Mouse (Mus musculus): ENCODE data around the gene Adcy3. TPM values are rescaled to one million over a fixed set of nuclear protein-coding genes. Genes with fewer than 3 reads are reported as not detected.

Adcy3 gene
- total RNA-seq (2021): 10 to 100 TPM; 50.4 to 51.7 TPM

DNA sequence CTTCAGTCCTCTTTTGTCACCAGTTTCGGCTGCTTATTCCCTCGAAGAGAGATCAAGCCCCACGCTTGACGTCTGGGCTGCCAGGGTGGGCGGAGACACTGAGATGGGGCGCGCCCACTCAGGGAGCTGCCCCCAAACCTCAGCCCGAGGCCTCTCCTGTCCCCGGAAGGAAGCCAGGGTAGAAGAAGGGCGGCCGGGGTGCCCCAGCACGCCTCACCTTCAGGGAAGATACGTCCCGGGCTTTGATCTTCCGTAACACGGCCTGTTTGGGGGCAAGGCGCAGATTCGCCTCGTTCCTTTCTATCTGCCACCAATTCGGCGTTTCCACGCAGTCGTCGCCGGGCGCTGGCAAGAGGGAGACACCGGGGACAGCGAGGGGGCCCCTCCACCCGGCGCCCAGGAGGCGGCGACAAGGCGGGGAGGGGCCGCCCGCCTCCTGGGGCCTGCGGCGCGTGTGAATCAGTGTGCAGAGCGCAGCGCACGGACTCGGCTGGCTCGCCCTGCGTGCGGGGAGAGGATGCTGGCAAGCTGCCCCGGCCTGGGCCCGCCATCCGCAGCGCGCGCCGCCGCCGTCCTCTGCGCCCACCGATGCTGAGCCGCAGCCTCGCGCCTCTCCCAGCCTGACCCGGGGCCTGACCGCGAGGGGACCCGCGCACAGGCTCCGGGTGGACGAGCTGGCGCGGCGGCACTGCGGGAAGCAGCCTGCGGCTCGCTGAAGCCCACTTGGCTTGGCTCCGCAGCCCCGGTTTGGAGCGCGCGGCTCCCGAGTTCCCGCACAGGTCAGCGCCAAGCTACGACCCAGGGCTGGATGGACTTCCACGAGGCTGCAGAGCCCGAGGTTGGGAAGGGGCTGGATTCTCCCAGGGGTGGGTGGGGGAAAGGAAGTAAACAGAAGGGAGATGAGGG, at the start of gene Adcy3:
TSS of gene Adcy3 (plus strand) at position 163 of the 906 bp plus-strand sequence.
- peak; percentile 66 to 68 for DNase-seq (ENCODE audit: extremely low spot score in 1 of 2, low spot score in 1 of 2)

DNA sequence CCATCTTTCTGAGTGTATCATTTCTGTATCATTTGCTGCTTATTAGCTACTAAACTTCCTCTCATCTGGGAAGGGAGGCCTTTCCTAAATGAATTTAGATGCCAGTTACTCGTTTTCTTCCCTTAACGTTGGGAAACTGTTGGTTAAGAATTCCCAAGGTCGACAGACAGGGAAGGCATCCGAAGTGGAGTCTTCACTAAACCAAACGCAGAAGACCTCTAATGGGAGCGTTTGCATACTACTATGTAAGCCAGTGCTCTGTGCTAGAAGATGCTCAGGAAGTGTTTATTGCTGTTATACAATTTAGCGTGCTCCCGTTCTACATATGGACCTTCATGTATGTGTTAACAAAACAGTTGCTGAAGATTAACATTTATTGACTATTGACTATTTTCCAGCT, 49.5 kb upstream of the Adcy3 start:
- no peak for DNase-seq (ENCODE audit: extremely low spot score in 1 of 2, low spot score in 1 of 2)

- DNase-seq (ENCODE audit: extremely low spot score in 1 of 2, low spot score in 1 of 2): peak; percentile 41 to 81
Observed at GRCm38 (mm10) chr12:4107383-4107782, 25.5 kb upstream of the Adcy3 start.

GRCm38 (mm10) chr12:4116132-4116531, 16.8 kb upstream of the Adcy3 start:
- no peak for DNase-seq (ENCODE audit: extremely low spot score in 1 of 2, low spot score in 1 of 2)

- no peak for DNase-seq (ENCODE audit: extremely low spot score in 1 of 2, low spot score in 1 of 2)
Observed at GRCm38 (mm10) chr12:4117136-4117535, 15.8 kb upstream of the Adcy3 start.

DNA sequence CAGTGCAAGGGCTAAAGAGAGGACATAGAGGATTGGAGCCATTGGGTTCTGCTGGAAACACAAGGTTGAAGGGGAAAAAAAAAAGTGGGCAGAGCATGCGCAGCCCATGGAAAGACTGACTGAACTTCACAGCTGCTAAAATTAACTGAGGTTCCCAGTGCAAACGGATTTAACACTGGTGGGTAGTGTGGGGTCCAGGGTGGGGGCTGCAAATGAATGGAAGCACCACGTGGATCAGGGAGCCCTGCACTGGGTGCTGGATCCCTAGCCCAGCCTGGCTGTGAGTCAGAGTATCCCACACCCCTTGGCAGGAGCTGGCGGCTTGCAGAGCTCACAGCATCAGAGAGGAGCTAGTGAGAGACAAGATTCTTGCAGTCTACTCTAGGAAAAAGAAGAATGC, 15.3 kb upstream of the Adcy3 start:
- no peak for DNase-seq (ENCODE audit: extremely low spot score in 1 of 2, low spot score in 1 of 2)

GRCm38 (mm10) chr12:4127346-4127745, 5.6 kb upstream of the Adcy3 start:
- DNase-seq (ENCODE audit: extremely low spot score in 1 of 2, low spot score in 1 of 2): no peak

DNA sequence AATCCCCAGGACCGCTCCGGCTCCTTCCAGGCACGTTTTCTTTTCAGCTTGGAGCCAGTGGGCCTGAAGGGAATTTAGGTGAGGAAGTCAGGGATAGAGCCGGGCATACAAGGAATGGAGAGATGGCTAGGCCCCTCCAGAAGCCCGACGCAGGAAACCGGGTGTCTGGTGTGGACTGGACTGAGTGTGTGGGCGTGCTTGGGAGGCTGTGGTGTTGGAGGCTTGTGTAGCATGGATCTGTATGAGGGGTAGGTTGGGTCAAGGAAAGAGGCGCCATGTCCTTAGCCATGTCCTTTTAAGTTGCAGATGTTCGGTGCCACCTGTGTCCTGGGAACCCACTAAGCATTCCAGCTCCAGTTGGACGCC, 927 bp downstream of the Adcy3 start:
- peak in 1 of 2 experiments; percentile 19 for DNase-seq (ENCODE audit: extremely low spot score in 1 of 2, low spot score in 1 of 2)

GRCm38 (mm10) chr12:4143179-4143578, 10.3 kb downstream of the Adcy3 start:
- DNase-seq (ENCODE audit: extremely low spot score in 1 of 2, low spot score in 1 of 2): no peak

DNA sequence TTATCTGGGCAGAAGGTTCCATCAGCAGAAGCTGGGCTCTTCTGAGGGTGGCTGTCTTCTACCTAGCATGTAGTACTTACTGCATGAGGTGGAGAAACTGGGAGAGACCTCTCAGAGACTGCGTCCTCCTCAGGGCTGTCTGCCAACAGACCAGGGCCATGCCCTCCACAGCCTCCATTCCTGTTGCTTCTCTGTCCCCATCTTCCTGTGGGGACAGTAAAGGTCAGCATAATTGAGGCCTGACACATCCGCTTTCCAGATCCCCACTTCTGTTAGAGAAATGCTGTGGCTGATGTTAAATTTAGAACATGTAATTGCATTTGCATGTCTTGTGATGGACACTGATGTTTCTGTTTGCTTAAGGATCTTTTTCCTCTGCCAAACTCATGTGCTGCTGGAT, 18.0 kb downstream of the Adcy3 start:
- DNase-seq (ENCODE audit: extremely low spot score in 1 of 2, low spot score in 1 of 2): no peak

DNA sequence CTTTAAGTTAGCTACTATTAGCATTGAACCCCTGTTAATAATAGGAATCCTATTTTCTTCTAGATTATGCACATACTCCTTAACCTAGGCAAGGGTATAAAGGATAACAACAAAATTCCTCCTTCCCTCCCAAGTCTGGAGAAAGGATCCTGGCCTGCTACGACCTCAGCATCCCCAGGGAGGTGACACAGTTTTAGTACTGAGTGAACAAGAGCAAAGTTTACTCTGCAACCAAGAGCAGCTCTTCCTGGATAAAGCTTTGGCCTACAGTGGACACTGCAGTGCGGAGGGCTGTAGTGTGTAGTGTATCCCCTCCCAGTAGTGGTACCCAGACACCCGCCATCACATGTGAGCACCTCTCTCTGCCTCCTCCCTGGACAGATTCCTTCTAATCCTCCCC, 19.1 kb downstream of the Adcy3 start:
- DNase-seq (ENCODE audit: extremely low spot score in 1 of 2, low spot score in 1 of 2): no peak

DNA sequence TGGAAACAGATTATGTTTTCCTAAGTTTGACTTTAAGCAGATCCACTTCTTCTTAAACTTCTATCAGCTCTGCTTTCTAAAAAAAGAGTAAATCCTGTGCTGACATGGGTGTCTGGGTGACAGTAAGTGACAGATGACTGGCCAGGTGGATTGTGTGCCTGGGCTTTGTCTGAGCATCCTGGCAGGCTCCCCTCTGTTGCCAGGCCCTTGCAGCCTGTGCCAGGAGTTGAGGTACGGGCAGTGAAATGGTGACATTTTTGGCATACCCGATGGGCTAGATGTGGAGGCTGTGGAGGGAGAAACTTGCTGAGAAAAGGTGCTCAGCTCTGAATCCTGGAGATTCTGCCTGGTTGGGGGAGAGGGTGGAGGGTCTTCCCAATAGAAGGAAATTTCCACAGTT, 24.6 kb downstream of the Adcy3 start:
- no peak for DNase-seq (ENCODE audit: extremely low spot score in 1 of 2, low spot score in 1 of 2)

DNA sequence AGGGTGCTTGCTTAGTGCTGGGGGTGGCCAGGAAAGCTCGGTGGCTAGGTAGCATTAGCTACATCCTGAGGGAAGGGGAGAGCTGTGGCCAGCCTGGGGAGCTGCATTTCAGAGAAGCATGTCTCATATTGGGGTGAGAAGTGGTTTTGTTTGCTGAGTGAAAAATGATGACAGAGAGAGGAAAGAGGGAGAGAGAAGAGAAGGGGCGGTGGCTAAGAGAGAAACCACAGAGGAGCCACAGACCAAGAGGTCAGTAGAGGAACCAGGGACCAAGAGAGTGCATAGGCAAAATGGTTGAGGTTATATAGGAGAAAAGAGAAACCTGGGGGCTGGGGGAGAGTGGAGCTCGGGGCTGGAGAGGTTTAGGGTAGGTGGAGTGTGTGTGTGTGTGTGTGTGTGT, 25.3 kb downstream of the Adcy3 start:
- DNase-seq (ENCODE audit: extremely low spot score in 1 of 2, low spot score in 1 of 2): no peak

DNA sequence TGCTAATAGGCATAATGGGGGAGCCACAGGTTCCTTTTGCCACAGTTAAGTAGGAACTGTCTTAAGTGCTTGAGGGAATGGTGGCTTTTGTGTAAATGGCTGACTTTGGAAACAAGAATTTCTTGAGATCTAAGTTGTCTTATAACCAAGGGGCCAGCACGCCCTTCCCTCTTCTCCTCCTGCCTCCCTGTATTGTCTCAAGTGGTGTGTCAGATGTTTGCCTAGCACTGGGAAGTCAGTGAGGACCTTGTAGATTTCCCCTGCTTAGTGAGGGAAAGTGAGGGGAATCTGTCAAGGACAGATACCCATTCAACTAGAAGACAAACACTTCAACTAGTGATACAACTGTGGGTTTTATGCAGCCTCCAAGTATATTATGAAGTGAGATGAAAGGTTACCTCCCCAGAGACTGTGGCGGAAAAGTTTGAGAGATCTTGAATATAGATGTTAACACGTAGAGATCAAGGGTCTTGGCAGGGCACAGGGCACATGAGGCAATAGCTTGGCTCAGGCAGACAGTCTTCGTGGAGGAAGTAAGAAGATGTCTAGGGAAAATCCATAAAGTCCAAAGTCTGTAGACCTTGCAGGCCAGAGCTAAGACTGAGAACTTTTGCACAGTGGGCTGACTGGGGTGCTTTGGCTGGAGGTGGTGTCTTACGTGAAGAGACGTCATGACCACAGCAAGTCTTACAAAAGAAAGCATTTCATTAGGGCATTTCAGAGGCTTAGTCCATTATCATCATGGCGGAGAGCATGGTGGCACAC, 26.1 kb downstream of the Adcy3 start:
- DNase-seq (ENCODE audit: extremely low spot score in 1 of 2, low spot score in 1 of 2): no peak

- DNase-seq (ENCODE audit: extremely low spot score in 1 of 2, low spot score in 1 of 2): no peak
Observed at GRCm38 (mm10) chr12:4160322-4160721, 27.4 kb downstream of the Adcy3 start.

DNA sequence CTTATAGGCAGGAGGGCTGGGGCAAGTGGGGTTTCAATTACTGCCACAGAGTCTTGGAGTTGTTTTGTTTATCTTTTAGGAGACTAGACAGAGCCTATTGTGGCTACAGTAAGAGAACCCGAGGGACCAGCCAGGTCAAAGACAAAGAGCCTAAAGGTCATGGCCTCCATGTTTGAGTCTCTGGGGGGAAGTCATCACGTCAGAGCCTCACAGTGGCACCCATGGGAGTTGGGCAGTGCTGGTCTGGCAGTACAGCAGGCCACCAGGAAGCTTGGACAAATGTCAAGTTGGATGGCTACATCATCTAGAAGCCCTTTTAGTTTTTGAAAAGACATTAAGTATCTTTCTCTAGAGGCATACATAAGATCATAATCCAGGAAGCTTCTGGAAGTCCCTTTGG, 30.0 kb downstream of the Adcy3 start:
- DNase-seq (ENCODE audit: extremely low spot score in 1 of 2, low spot score in 1 of 2): no peak

- no peak for DNase-seq (ENCODE audit: extremely low spot score in 1 of 2, low spot score in 1 of 2)
Observed at GRCm38 (mm10) chr12:4166970-4167369, 34.1 kb downstream of the Adcy3 start.

- DNase-seq (ENCODE audit: extremely low spot score in 1 of 2, low spot score in 1 of 2): no peak
Observed at GRCm38 (mm10) chr12:4169058-4169457, 36.2 kb downstream of the Adcy3 start.

GRCm38 (mm10) chr12:4169622-4170021, 36.7 kb downstream of the Adcy3 start:
- DNase-seq (ENCODE audit: extremely low spot score in 1 of 2, low spot score in 1 of 2): no peak

- no peak for DNase-seq (ENCODE audit: extremely low spot score in 1 of 2, low spot score in 1 of 2)
Observed at GRCm38 (mm10) chr12:4173108-4173790, 40.3 kb downstream of the Adcy3 start.

DNA sequence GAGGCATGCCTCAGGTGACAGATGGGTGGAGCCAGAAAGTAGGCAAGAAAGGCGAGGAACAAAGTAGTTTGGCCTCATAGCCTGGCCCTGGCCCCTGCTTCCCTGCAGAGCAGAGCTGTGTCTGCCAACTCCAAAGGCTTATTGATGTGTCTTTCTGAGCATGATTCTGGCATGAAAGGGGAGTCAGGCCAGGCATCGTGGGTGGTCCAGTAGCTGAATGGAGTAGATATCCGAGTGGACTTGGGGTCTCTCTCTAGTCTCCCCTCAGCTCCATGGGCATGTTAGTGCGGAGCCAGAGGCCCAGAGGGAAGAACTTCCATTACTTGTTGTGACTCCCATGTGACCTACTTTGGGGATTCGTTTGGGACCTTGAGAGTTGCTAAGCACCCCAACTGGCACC, 45.9 kb downstream of the Adcy3 start:
- no peak for DNase-seq (ENCODE audit: extremely low spot score in 1 of 2, low spot score in 1 of 2)

All from layer of hippocampus, postnatal 25 days (tissue).